In the genomic region with DNA sequence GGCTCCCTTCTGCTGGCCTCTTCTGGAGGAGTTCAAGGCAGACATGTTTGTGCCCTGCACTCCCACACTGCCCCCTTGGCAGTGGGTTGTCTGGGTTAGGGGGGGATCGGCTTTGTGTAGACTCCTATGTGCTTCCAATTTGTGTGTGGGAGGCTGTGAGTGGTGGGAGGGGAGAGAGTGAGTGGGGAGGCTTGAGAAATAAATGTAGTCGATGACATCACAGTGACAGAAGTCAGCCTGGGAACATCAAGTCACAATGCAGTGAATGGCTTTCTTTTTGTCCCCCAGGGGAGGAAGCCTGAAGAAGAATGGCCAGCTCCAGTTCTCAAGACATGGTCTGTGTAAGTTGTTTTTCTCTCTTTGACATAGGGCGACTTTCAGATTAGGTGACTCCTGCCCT, we compare ENCODE assay signal across 5 mouse cellular contexts. TPM values are rescaled to one million over a fixed set of nuclear protein-coding genes. Genes with fewer than 3 reads are reported as not detected.
A peak's percentile ranks its signal among the peaks of the same experiment; 100 is the strongest.
ATAC-seq and TF ChIP-seq lines count a peak whose summit lies in the region.
"Not testable (repeated sequence)": the region's sequence is repeated elsewhere in the genome, so short reads cannot be mapped to it uniquely, and the experiment has no call there.

A gene (plus strand): TSS at position 301 of the 400 bp plus-strand sequence.

- not testable (repeated sequence) for H3K4me2 ChIP-seq in limb, embryonic 13.5 days (replicated peaks)

- not testable (repeated sequence) for TF ChIP-seq CTCF in E14TG2a.4 (conservative IDR thresholded peaks at IDR 0.05; ENCODE audit: low read length); embryonic fibroblast, embryonic 13.5 days (IDR thresholded peaks at IDR 0.05; ENCODE audit: borderline replicate concordance, insufficient read depth, low read length); testis, adult 2 months (IDR thresholded peaks at IDR 0.05; ENCODE audit: control insufficient read depth, insufficient read depth, insufficient replicate concordance, low read depth, low read length)

- not testable (repeated sequence) for TF ChIP-seq POLR2A in embryonic fibroblast, embryonic 13.5 days (IDR thresholded peaks at IDR 0.05; ENCODE audit: low read depth, low read length); testis, adult 2 months (IDR thresholded peaks at IDR 0.05; ENCODE audit: control insufficient read depth, low read depth, low read length)

- not testable (repeated sequence) for H3K27me3 ChIP-seq in E14TG2a.4 (ENCODE audit: insufficient read depth, low read length); limb, embryonic 13.5 days; megakaryocyte, embryonic 14.5 days (replicated peaks); testis, adult 2 months (ENCODE audit: control insufficient read depth, insufficient read depth, low read length)

- H3K4me1 ChIP-seq in E14TG2a.4 (replicated peaks; ENCODE audit: low read depth, low read length), result peaks cover 39% of the 10 kb centered on the region
- H3K4me1 ChIP-seq in embryonic fibroblast, embryonic 13.5 days (ENCODE audit: control insufficient read depth, insufficient read depth, low read length); limb, embryonic 13.5 days; testis, adult 2 months (ENCODE audit: control insufficient read depth, insufficient read depth, low read length): not testable (repeated sequence)
- H3K4me1 ChIP-seq in megakaryocyte, embryonic 14.5 days, result peaks cover 16% of the 10 kb centered on the region

- H3K9ac ChIP-seq in limb, embryonic 13.5 days, result not testable (repeated sequence)

- not testable (repeated sequence) for H3K9me3 ChIP-seq in E14TG2a.4 (ENCODE audit: low read length); limb, embryonic 13.5 days; megakaryocyte, embryonic 14.5 days

- peaks cover 58% of the 10 kb centered on the region for H3K36me3 ChIP-seq in E14TG2a.4 (ENCODE audit: insufficient read depth, low read length)
- peaks cover 38% of the 10 kb centered on the region for H3K36me3 ChIP-seq in limb, embryonic 13.5 days
- peaks cover 48% of the 10 kb centered on the region for H3K36me3 ChIP-seq in megakaryocyte, embryonic 14.5 days (replicated peaks; ENCODE audit: low read length)
- not testable (repeated sequence) for H3K36me3 ChIP-seq in testis, adult 2 months (ENCODE audit: control insufficient read depth, insufficient read depth, low read length)

- WGBS in limb, embryonic 13.5 days, result 85% methylated on average over 3 of the region's 3 CpGs

- H3K27ac ChIP-seq in embryonic fibroblast, embryonic 13.5 days (ENCODE audit: insufficient read depth, low read length); limb, embryonic 13.5 days: not testable (repeated sequence)
- peak within 1 kb of the TSS; percentile 62 for H3K27ac ChIP-seq in testis, adult 2 months (ENCODE audit: control insufficient read depth, insufficient read depth, low read depth, low read length)

- not testable (repeated sequence) for ATAC-seq in limb, embryonic 13.5 days (ENCODE audit: low FRiP score, low read depth)

- 0 out of 2 replicates have a peak within 1 kb of the TSS, but pooled peaks have one; percentile 3 for H3K4me3 ChIP-seq in E14TG2a.4 (replicated peaks; ENCODE audit: low read length)
- H3K4me3 ChIP-seq in embryonic fibroblast, embryonic 13.5 days (ENCODE audit: insufficient read depth, low read length), result not testable (repeated sequence)
- H3K4me3 ChIP-seq in limb, embryonic 13.5 days, result peak within 1 kb of the TSS; percentile 65; the same call in 1 of the 2 replicates
- peak within 1 kb of the TSS; percentile 35 for H3K4me3 ChIP-seq in megakaryocyte, embryonic 14.5 days (replicated peaks)
- peak within 1 kb of the TSS; percentile 87 for H3K4me3 ChIP-seq in testis, adult 2 months (ENCODE audit: control insufficient read depth, low read depth, low read length)

RNA-seq across cellular contexts. Expression of the gene that starts here (rescaled TPM):
- polyA plus RNA-seq in embryonic fibroblast, embryonic 13.5 days (2011; ENCODE audit: insufficient read length, low read depth, missing spikeins), result 8.6 and 10.6 TPM in 2 replicates
- polyA plus RNA-seq in limb, embryonic 13.5 days (2015; fragmentation: Nextera tagmentation; extraction: Ambion mirVana), result 2.7 TPM in 2 replicates
- 0.03 TPM in 1 of 2 replicates, not detected in the other for polyA plus RNA-seq in megakaryocyte, embryonic 14.5 days (2012; ENCODE audit: insufficient read depth, low replicate concordance)
- polyA plus RNA-seq in testis, adult 2 months (2012; rRNA removed), result 4.1 and 6.3 TPM in 2 replicates
